Mouse (Mus musculus) thymus, postnatal 0 days (tissue): ENCODE measurements around the gene Lrrc1. TPM values are rescaled to one million over a fixed set of nuclear protein-coding genes. Genes with fewer than 3 reads are reported as not detected.

Source experiments
- DNase-seq: peaks from one replicate; pipeline ENCODE4 v3.0.0-alpha.2; 2015; ENCODE audit warnings: low spot score
- microRNA-seq: library from miRNA; unstranded; fragments of <30 nt; microRNA quantifications from one replicate; pipeline ENCODE4, GENCODE M21; 2016; ENCODE audit warnings: borderline number of aligned reads
- polyA plus RNA-seq: library from polyadenylated mRNA; unstranded; fragments of >200 nt; fragmentation: Nextera tagmentation; extraction: Ambion mirVana; gene quantifications from 2 replicates; pipeline ENCODE4 v1.2.1, GENCODE M21; 2015

Lrrc1 gene
- polyA plus RNA-seq, 1 experiment from 2014 or later, result 25.7 TPM

GRCm38 (mm10) chr9:77398856-77399631, 145.6 kb downstream of the Lrrc1 start:
- DNase-seq, result no peak

DNA sequence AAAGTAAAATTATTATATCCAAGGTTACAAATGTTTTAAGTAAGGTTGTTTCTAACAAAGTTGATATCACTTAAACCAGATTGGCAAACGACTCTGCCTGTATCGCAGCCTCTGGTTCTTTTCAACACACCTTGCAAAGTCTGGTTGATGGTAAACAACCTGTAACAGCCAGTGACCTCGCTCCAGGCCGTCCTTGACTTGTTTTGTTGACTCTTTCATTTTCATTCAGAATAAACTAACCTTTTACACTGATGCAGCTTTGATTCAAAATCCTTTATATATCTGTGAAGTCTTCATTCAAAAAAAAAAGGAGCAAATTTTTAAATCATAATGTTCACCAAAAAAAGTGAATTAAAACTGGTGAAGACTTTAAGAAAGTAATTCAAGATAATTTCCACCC, 147.6 kb downstream of the Lrrc1 start:
- no peak for DNase-seq

DNA sequence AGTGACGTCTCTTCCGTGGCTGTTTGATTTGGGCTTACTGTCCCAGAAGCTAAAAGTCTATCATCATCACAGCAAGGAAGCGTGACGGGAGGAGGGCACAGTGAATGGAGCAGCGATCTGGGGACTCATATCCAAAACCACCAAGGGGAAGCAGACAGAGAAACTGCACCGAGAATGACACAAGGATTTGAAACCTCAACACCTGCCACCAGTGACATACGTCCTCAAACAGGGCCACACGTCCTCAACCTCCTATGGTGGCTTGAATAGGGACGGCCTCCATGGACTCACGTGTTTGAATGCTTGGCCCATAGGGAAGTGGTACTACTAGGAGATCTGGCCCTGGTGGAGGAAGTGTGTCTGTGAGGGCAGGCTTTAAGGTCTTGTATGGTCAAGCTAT, 153.4 kb downstream of the Lrrc1 start:
- DNase-seq, result no peak

DNA sequence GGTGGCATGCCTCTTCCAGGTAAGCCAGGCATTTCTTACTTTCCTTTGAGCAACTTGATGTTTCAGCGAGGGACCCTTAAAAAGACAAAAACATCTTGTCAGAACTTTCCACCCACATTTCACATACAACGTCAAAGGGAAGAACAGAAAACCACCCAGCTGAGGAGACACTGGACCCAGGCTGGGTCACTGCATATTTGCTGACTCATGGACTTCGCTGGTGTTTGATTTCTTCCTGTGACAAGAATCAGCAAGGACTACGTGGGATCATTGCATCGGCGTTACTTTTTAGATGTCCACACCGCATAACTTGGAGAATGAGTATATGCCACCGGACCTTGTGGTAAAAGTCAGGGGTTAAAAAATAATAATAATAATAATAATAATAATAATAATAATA, 155.7 kb downstream of the Lrrc1 start:
- no peak for DNase-seq

- DNase-seq, result no peak
These were observed 157.9 kb downstream of the Lrrc1 start for GRCm38 (mm10) chr9:77386751-77387150.

GRCm38 (mm10) chr9:77385611-77386010, 159.1 kb downstream of the Lrrc1 start:
- DNase-seq, result no peak

- no peak for DNase-seq
These were observed 160.0 kb downstream of the Lrrc1 start for GRCm38 (mm10) chr9:77384651-77385050.

DNA sequence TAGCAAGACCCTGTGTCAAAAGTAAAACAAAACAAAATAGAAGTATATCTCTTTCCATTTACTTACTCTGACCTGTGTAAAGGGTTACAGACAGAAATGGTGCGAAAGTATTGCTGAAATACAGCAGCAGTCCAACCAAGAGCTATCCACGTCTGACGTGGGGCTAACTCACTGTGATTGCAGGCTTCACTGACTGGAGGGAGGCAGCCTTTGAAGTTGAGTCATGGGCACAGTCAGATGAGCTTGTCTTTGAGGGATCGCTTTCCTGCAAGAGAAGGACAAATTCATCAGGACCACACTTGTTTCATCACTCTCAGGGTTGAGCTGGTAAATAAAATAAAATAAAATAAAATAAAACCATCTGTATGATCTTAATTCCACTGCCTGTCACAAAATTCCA, 160.7 kb downstream of the Lrrc1 start:
- DNase-seq, result no peak

DNA sequence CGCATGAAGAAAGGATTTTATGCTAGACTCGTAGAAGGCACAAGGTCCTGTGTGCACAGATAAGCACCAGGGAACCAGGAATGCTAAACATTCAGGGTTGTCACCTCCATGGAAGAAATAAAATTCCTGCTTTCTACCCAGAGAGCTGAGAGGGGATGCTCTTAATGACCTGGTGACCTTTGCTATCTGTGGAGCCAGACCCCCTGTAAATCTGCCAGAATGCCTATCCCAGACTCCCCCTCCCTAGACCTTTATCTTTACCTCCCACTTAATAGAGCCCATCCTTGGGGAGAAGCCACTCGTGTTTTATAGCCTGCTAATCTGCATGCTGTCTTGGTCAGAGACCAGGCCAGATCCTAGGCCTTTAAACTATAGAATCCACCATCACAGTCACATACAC, 162.2 kb downstream of the Lrrc1 start:
- no peak for DNase-seq

DNA sequence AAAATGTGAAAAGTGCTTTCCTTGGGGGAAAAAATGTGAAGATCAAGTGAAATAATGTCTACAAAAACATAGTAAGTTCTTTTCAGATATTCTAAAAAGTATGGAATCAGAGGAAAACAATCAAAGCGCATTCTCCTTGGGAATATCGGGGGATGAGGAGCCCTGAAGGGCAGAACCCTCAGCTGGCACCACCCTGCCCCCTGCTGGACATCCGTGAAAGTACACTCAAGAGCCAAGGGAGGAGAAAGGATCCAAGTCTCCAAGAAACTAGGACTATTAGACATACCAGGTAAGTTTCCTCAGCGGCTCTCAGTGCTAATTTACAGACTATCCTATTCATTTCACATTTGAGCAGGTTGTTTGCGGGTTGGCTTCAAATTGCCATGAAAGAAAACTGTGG, 163.1 kb downstream of the Lrrc1 start:
- DNase-seq, result peak; percentile 42

Small RNAs within 50 kb of the gene (microRNA-seq; reads per million reads assigned to microRNA genes)
- gene Gm25250, result not detected

Other genes with a start within 250 kb of the Lrrc1 start
- gene Mlip, start 191.9 kb downstream of the Lrrc1 start, polyA plus RNA-seq, result 0.14 TPM in 1 of 2 replicates, not detected in the other
- gene Klhl31, start 91.6 kb upstream of the Lrrc1 start, polyA plus RNA-seq, result 0.06 and 0.08 TPM in 2 replicates
- gene Gclc, start 209.7 kb upstream of the Lrrc1 start, polyA plus RNA-seq, result 16.4 and 18.5 TPM in 2 replicates